Comparison of ENCODE assay signal across 9 mouse cellular contexts in genomic region chr6:95058017-95058416, GRCm38 (mm10). TPM values are rescaled to one million over a fixed set of nuclear protein-coding genes. Genes with fewer than 3 reads are reported as not detected.
DNase-seq lines count a peak whose midpoint lies in the region; ATAC-seq and TF ChIP-seq lines count a peak whose summit lies in the region.
"Had no signal": no experiment of that assay in that cellular context is flagged by ENCODE, and none has a peak within 500 bp of the region (broad histone marks: within the 10 kb centered on the region; RNA-seq: fewer than 3 reads in every experiment).

No protein-coding gene starts in this region.

- intact Hi-C loops in left cerebral cortex, postnatal 25 days (cut with DNase I) = loop anchor here (5.0 kb wide), 1 partner anchor 1949 kb away; no protein-coding TSS in a partner anchor

- no peak for TF ChIP-seq EP300 in liver, embryonic 14.5 days (IDR thresholded peaks at IDR 0.05; ENCODE audit: low read depth)

- no peaks in the 10 kb centered on the region for H3K27me3 ChIP-seq in liver, embryonic 14.5 days (ENCODE audit: control insufficient read depth, insufficient read depth, low read length)
- no peaks in the 10 kb centered on the region for H3K27me3 ChIP-seq in liver, embryonic 12.5 days (replicated peaks)
- H3K27me3 ChIP-seq in heart, embryonic 11.5 days (ENCODE audit: control insufficient read depth, insufficient read depth, low read length) = no peaks in the 10 kb centered on the region
- H3K27me3 ChIP-seq: heart, embryonic 13.5 days had no signal

- no peaks in the 10 kb centered on the region for H3K36me3 ChIP-seq in liver, embryonic 14.5 days (replicated peaks; ENCODE audit: control insufficient read depth, insufficient read depth, low read depth)
- H3K36me3 ChIP-seq in liver, embryonic 12.5 days = no peaks in the 10 kb centered on the region
- H3K36me3 ChIP-seq in heart, embryonic 11.5 days (ENCODE audit: control insufficient read depth, insufficient read depth, low read length) = no peaks in the 10 kb centered on the region
- H3K36me3 ChIP-seq: heart, embryonic 13.5 days had no signal

- 35% methylated on average over 4 of the region's 4 CpGs for WGBS in liver, embryonic 14.5 days (ENCODE audit: insufficient replicate concordance)
- WGBS in liver, embryonic 12.5 days (ENCODE audit: insufficient replicate concordance) = 31% methylated on average over 4 of the region's 4 CpGs
- 37% methylated on average over 4 of the region's 4 CpGs for WGBS in heart, embryonic 11.5 days (ENCODE audit: insufficient replicate concordance)

- H3K9ac ChIP-seq in liver, embryonic 14.5 days (replicated peaks) = no peak overlapping the region
- H3K9ac ChIP-seq in liver, embryonic 12.5 days = no peak overlapping the region
- no peak overlapping the region for H3K9ac ChIP-seq in heart, embryonic 11.5 days (ENCODE audit: low read depth, low read length)
- H3K9ac ChIP-seq: heart, embryonic 13.5 days had no signal

- no peaks in the 10 kb centered on the region for H3K9me3 ChIP-seq in liver, embryonic 14.5 days (ENCODE audit: control insufficient read depth, low read length)
- no peaks in the 10 kb centered on the region for H3K9me3 ChIP-seq in liver, embryonic 12.5 days (replicated peaks)
- H3K9me3 ChIP-seq in heart, embryonic 11.5 days (replicated peaks; ENCODE audit: control insufficient read depth, low read length) = no peaks in the 10 kb centered on the region
- H3K9me3 ChIP-seq: heart, embryonic 13.5 days had no signal

- peak; percentile 31; the same call in 1 of the 2 replicates for ATAC-seq in cerebellum, adult (ENCODE audit: insufficient number of reproducible peaks, low FRiP score, low TSS enrichment)
- no peak for ATAC-seq in liver, embryonic 14.5 days (ENCODE audit: insufficient read depth)
- ATAC-seq in liver, embryonic 12.5 days = no peak
- ATAC-seq in activated CD4-positive, CD25-positive, alpha-beta regulatory T cell, adult 4 months = no peak
- no peak for ATAC-seq in heart, embryonic 11.5 days (replicated peaks; ENCODE audit: insufficient number of reproducible peaks, low FRiP score, low TSS enrichment)

- DNase-seq in cerebellum, adult 9-11 months = no peak
- no peak for DNase-seq in liver, embryonic 14.5 days (ENCODE audit: low read depth in 3 of 3, low spot score in 3 of 3)
- peak; percentile 14 for DNase-seq in cerebellum, adult 8-10 months
- DNase-seq in left cerebral cortex, postnatal 25 days (ENCODE audit: low spot score in 2 of 2) = peak; percentile 62 to 82

- no peaks in the 10 kb centered on the region for H3K4me1 ChIP-seq in liver, embryonic 14.5 days (replicated peaks; ENCODE audit: control insufficient read depth in 2 of 2, insufficient read depth in 2 of 2, low read length in 1 of 2)
- 0 out of 2 replicates have a peak, but pooled peaks cover 8% of the 10 kb centered on the region for H3K4me1 ChIP-seq in liver, embryonic 12.5 days
- peaks cover 2% of the 10 kb centered on the region; the same call in 1 of the 2 replicates for H3K4me1 ChIP-seq in heart, embryonic 11.5 days (ENCODE audit: control insufficient read depth, insufficient read depth, low read length)
- H3K4me1 ChIP-seq: heart, embryonic 13.5 days had no signal

- no peak overlapping the region for H3K27ac ChIP-seq in liver, embryonic 14.5 days
- no peak overlapping the region for H3K27ac ChIP-seq in liver, embryonic 12.5 days
- no peak overlapping the region for H3K27ac ChIP-seq in heart, embryonic 11.5 days (ENCODE audit: low read depth, low read length)
- H3K27ac ChIP-seq: heart, embryonic 13.5 days had no signal

- H3K4me3 ChIP-seq in liver, embryonic 14.5 days (ENCODE audit: insufficient read depth in 1 of 2, low read depth in 2 of 2, low read length in 2 of 2) = no peak overlapping the region
- no peak overlapping the region for H3K4me3 ChIP-seq in liver, embryonic 12.5 days
- H3K4me3 ChIP-seq in heart, embryonic 11.5 days (ENCODE audit: low read depth, low read length) = no peak overlapping the region
- H3K4me3 ChIP-seq: heart, embryonic 13.5 days had no signal

- TF ChIP-seq CTCF in liver, embryonic 14.5 days (IDR thresholded peaks at IDR 0.05; ENCODE audit: low read depth) = peak; percentile 45; the same call in 1 of the 2 replicates

- no peak overlapping the region for H3K4me2 ChIP-seq in liver, embryonic 14.5 days (ENCODE audit: low read depth)
- no peak overlapping the region for H3K4me2 ChIP-seq in liver, embryonic 12.5 days
- H3K4me2 ChIP-seq in heart, embryonic 11.5 days = no peak overlapping the region
- H3K4me2 ChIP-seq: heart, embryonic 13.5 days had no signal

RNA-seq across cellular contexts. Expression of gene Kbtbd8, which starts 59.0 kb away (rescaled TPM):
- 1.5 and 2.4 TPM in 2 replicates for polyA plus RNA-seq in liver, embryonic 14.5 days (2012; rRNA removed)
- polyA plus RNA-seq in liver, embryonic 14.5 days (2014; fragmentation: Nextera tagmentation; extraction: Ambion mirVana) = 4.5 and 5.4 TPM in 2 replicates
- 7.5 and 7.6 TPM in 2 replicates for polyA plus RNA-seq in liver, embryonic 12.5 days (2016; fragmentation: Nextera tagmentation; extraction: Ambion mirVana)
- total RNA-seq in left cerebral cortex, postnatal 25 days (2021) = 10 to 100 TPM in 1 of 2 experiments, 1 to 10 TPM in 1; 8.5 to 12.9 TPM
- polyA plus RNA-seq in activated CD4-positive, CD25-positive, alpha-beta regulatory T cell, adult 4 months (2017; shearing (Covaris generic)) = 1 to 10 TPM; 2.3 to 3.2 TPM
- 2.3 and 2.8 TPM in 2 replicates for polyA plus RNA-seq in heart, embryonic 11.5 days (2014; fragmentation: Nextera tagmentation; extraction: Ambion mirVana)

Comparison
In these comparisons a context has a peak if more than half of its experiments do, and no peak if none do; other contexts are left out.
1. DNase-seq: peak in cerebellum, adult 8-10 months (single experiment) and left cerebral cortex, postnatal 25 days (2 of 2); none in cerebellum, adult 9-11 months (single experiment) and liver, embryonic 14.5 days (0 of 3).